Mouse (Mus musculus): Measurements from ENCODE around the gene Vrtn. TPM values are rescaled to one million over a fixed set of nuclear protein-coding genes. Genes with fewer than 3 reads are reported as not detected.
A peak's percentile ranks its signal among the peaks of the same experiment; 100 is the strongest.

Gene Vrtn
- polyA plus RNA-seq, 1 experiment from 2014 or later: 0.12 TPM

- Histone ChIP-seq H3K4me2 (ENCODE audit: low read depth, low read length) (peak within 1 kb of the TSS; percentile 79), H3K4me1 (ENCODE audit: control insufficient read depth, insufficient read depth, low read length) (no peaks in the 10 kb centered on the region), H3K9ac (ENCODE audit: low read length) (no peak within 1 kb of the TSS), H3K9me3 (replicated peaks; ENCODE audit: control insufficient read depth, low read length) (no peaks in the 10 kb centered on the region), H3K27ac (ENCODE audit: low read length) (no peak within 1 kb of the TSS), H3K36me3 (ENCODE audit: control insufficient read depth, insufficient read depth) (no peaks in the 10 kb centered on the region), H3K4me3 (ENCODE audit: low read length) (peak within 1 kb of the TSS; percentile 53), H3K27me3 (ENCODE audit: control insufficient read depth, insufficient read depth, low read length) (peaks cover 49% of the 10 kb centered on the region)
- 2% methylated on average over 59 of the region's 79 CpGs for WGBS
- ATAC-seq (replicated peaks; ENCODE audit: extremely low read depth, insufficient read depth, low FRiP score): peak; percentile 65
Observed at GRCm38 (mm10) chr12:84698319-84699081, 57.7 kb downstream of the Vrtn start, which contains the start of gene Syndig1l. Gene Syndig1l, minus strand, starts transcription at chr12:84698831.

Other genes with a start within 250 kb of the Vrtn start
- 37.1 and 38.9 TPM in 2 replicates for gene Entpd5, start 232.0 kb upstream of the Vrtn start, polyA plus RNA-seq (2015; fragmentation: Nextera tagmentation; extraction: Ambion mirVana)
- 2.5 and 2.6 TPM in 2 replicates for gene Bbof1, start 231.9 kb upstream of the Vrtn start, polyA plus RNA-seq (2015; fragmentation: Nextera tagmentation; extraction: Ambion mirVana)
- 21.1 and 25.1 TPM in 2 replicates for gene Rnf113a2, start 223.8 kb upstream of the Vrtn start, polyA plus RNA-seq (2015; fragmentation: Nextera tagmentation; extraction: Ambion mirVana)
- gene Aldh6a1, start 190.0 kb upstream of the Vrtn start, polyA plus RNA-seq (2015; fragmentation: Nextera tagmentation; extraction: Ambion mirVana): 70.3 and 72.9 TPM in 2 replicates
- 16.2 and 18.1 TPM in 2 replicates for gene Lin52, start 189.6 kb upstream of the Vrtn start, polyA plus RNA-seq (2015; fragmentation: Nextera tagmentation; extraction: Ambion mirVana)
- not detected in 2 replicates for gene Vsx2, start 71.3 kb upstream of the Vrtn start, polyA plus RNA-seq (2015; fragmentation: Nextera tagmentation; extraction: Ambion mirVana)
- gene Abcd4, start 23.6 kb upstream of the Vrtn start, polyA plus RNA-seq (2015; fragmentation: Nextera tagmentation; extraction: Ambion mirVana): 11.7 and 12.4 TPM in 2 replicates
- gene Syndig1l, start 57.8 kb downstream of the Vrtn start, polyA plus RNA-seq (2015; fragmentation: Nextera tagmentation; extraction: Ambion mirVana): 0.14 TPM in 1 of 2 replicates, not detected in the other
- gene Npc2, start 132.1 kb downstream of the Vrtn start, polyA plus RNA-seq (2015; fragmentation: Nextera tagmentation; extraction: Ambion mirVana): 52.8 and 59.4 TPM in 2 replicates
- gene Isca2, start 132.2 kb downstream of the Vrtn start, polyA plus RNA-seq (2015; fragmentation: Nextera tagmentation; extraction: Ambion mirVana): 157 and 160 TPM in 2 replicates
- 5.9 and 7.8 TPM in 2 replicates for gene Ltbp2, start 235.5 kb downstream of the Vrtn start, polyA plus RNA-seq (2015; fragmentation: Nextera tagmentation; extraction: Ambion mirVana)

All from heart, embryonic 16.5 days (tissue).